Mouse (Mus musculus) small intestine, adult 2 months (tissue): ENCODE measurements at regions not wholly inside any gene's neighbourhood (a gene's known extent, or its start where the extent isn't known, plus 50 kb on each side); places are given as distances from the start of the nearest gene placed in this dataset.
A peak's percentile ranks its signal among the peaks of the same experiment; 100 is the strongest.

Experiments used
- H3K27ac ChIP-seq: fragments of 200-500 bp; 2 replicates; pipeline ENCODE4 v1.5.1; 2012; ENCODE audit warnings: low read depth, low read length, control low read depth, inconsistent platforms; ENCODE audit not compliant: insufficient read depth
- H3K27me3 ChIP-seq: fragments of 200-500 bp; 2 replicates; pipeline ENCODE4 v1.6.1; 2012; ENCODE audit warnings: mild to moderate bottlenecking, moderate library complexity, low read length, inconsistent platforms; ENCODE audit not compliant: control insufficient read depth, insufficient read depth
- H3K36me3 ChIP-seq: fragments of 200-500 bp; 2 replicates; pipeline ENCODE4 v1.6.1; 2012; ENCODE audit warnings: mild to moderate bottlenecking, low read length, control low read depth, inconsistent platforms; ENCODE audit not compliant: control insufficient read depth, insufficient read depth
- H3K4me1 ChIP-seq: fragments of 200-500 bp; 2 replicates; pipeline ENCODE4 v1.6.1; 2012; ENCODE audit warnings: low read length, inconsistent platforms, mixed read lengths; ENCODE audit not compliant: control insufficient read depth, insufficient read depth, insufficient read length
- H3K4me3 ChIP-seq: fragments of 200-500 bp; 2 replicates; pipeline ENCODE4 v1.5.1; 2012; ENCODE audit warnings: low read depth, mild to moderate bottlenecking, control low read depth, inconsistent platforms, low read length, moderate library complexity
- CTCF ChIP-seq: fragments of 200-500 bp; IDR thresholded peaks from 2 replicates; pipeline ENCODE4 v1.5.1; 2012; ENCODE audit warnings: low read depth, mild to moderate bottlenecking, control low read depth, inconsistent platforms, low read length, moderate library complexity, mixed read lengths; ENCODE audit not compliant: insufficient replicate concordance, insufficient read length; ENCODE audit errors: extremely low read depth
- POLR2A ChIP-seq: fragments of 200-500 bp; IDR thresholded peaks from 2 replicates; pipeline ENCODE4 v1.6.1; 2012; ENCODE audit warnings: low read depth, mild to moderate bottlenecking, control low read depth, inconsistent platforms, low read length, moderate library complexity
- WGBS: fragments of 180-500 bp; shearing (Covaris S2); methylation state at CpG from one replicate; pipeline ENCODE4 v1.1.7; 2018; 5-methylcytosine and 5-hydroxymethylcytosine counted together

DNA sequence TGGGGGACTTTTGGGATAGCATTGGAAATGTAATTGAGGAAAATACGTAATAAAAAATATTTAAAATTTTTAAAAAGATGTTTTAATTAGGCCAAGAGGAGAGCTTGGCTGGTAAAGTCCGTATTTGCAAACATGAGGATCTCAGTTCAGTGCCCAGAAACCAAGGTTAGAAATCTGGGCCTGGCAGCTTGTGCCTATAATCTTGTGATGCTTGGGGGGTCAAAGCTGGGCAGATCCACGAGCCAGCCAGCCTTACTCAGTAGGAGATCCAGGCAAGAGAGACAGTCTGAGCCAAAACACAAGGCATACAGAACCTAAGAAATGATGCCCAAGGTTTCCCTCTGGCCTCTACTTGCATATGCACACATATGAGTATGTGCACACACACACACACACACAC, 54.1 kb upstream of the Cxadr start:
- Histone ChIP-seq H3K27me3 (no peaks in the 10 kb centered on the region), H3K36me3 (no peaks in the 10 kb centered on the region), H3K4me3 (no peak overlapping the region), H3K27ac (no peak overlapping the region), H3K4me1 (no peaks in the 10 kb centered on the region; the same call in 1 of the 2 replicates)
- 85% methylated on average over 3 of the region's 3 CpGs for WGBS
- TF ChIP-seq POLR2A (no peak), CTCF (no peak)

GRCm38 (mm10) chr16:78242678-78243077, 58.6 kb upstream of the Cxadr start:
- no peak for TF ChIP-seq CTCF
- TF ChIP-seq POLR2A, result no peak
- Histone ChIP-seq H3K36me3 (no peaks in the 10 kb centered on the region), H3K4me1 (peaks cover 13% of the 10 kb centered on the region), H3K4me3 (no peak overlapping the region), H3K27me3 (no peaks in the 10 kb centered on the region), H3K27ac (no peak overlapping the region)
- whole genome bisulfite sequencing, result 44% methylated on average over 3 of the region's 3 CpGs

- Histone ChIP-seq H3K27me3 (no peaks in the 10 kb centered on the region), H3K4me3 (no peak overlapping the region), H3K27ac (no peak overlapping the region), H3K36me3 (no peaks in the 10 kb centered on the region), H3K4me1 (peaks cover 21% of the 10 kb centered on the region)
- 34% methylated on average over 4 of the region's 4 CpGs for WGBS
- TF ChIP-seq CTCF, result no peak
- no peak for TF ChIP-seq POLR2A
Observed at GRCm38 (mm10) chr16:78240152-78240551, 61.1 kb upstream of the Cxadr start.

DNA sequence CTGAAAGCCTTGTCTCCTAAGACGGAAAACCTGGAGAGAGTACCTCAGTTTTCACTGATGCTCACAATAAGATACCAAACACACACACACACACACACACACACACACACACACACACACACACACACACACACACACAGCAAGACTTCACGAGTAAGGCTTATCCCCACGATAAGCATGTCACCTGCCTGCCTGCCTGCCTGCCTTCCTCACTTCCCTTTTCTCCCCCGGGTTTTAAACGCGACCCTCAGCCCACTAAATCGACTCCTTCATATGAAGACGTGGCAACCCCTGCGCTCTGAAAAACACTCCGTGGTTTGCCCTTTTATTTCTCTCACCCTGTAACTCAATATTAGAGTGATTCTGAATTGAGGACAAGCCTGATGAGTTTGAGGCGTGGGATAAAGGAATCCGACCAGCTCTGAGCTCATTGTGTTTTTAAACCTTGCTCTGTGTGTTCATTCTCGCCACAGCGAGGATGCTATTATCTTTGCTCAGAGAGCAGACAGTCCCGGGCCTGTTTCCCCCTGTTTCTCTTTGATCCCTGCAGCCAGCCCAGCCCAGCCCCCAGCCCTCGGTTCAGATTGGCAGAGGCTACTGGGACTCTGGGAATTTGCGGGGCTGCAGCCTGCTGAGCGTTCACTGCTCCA, 63.1 kb upstream of the Cxadr start:
- TF ChIP-seq CTCF (no peak), POLR2A (no peak)
- H3K36me3 ChIP-seq, result no peaks in the 10 kb centered on the region
- H3K4me3 ChIP-seq, result peak overlapping the region; percentile 35
- H3K4me1 ChIP-seq, result peaks cover 21% of the 10 kb centered on the region
- WGBS, result 25% methylated on average over 18 of the region's 18 CpGs
- H3K27ac ChIP-seq, result no peak overlapping the region
- no peaks in the 10 kb centered on the region for H3K27me3 ChIP-seq

- TF ChIP-seq CTCF (no peak), POLR2A (no peak)
- H3K4me3 ChIP-seq, result peak overlapping the region; percentile 50
- H3K27ac ChIP-seq, result no peak overlapping the region
- H3K36me3 ChIP-seq, result no peaks in the 10 kb centered on the region
- 2% methylated on average over 14 of the region's 15 CpGs for WGBS
- peaks cover 21% of the 10 kb centered on the region for H3K4me1 ChIP-seq
- H3K27me3 ChIP-seq, result no peaks in the 10 kb centered on the region
Observed at GRCm38 (mm10) chr16:78237641-78238051, 63.6 kb upstream of the Cxadr start.

- WGBS, result 2% methylated on average over 25 of the region's 25 CpGs
- H3K27ac ChIP-seq, result peak overlapping the region; percentile 88
- no peaks in the 10 kb centered on the region for H3K36me3 ChIP-seq
- TF ChIP-seq POLR2A, result no peak
- no peak for TF ChIP-seq CTCF
- H3K27me3 ChIP-seq, result no peaks in the 10 kb centered on the region
- H3K4me3 ChIP-seq, result peak overlapping the region; percentile 50
- H3K4me1 ChIP-seq, result peaks cover 21% of the 10 kb centered on the region
Observed at GRCm38 (mm10) chr16:78236746-78237640, 64.3 kb upstream of the Cxadr start.

- Histone ChIP-seq H3K27me3 (no peaks in the 10 kb centered on the region), H3K4me3 (no peak overlapping the region), H3K4me1 (peaks cover 8% of the 10 kb centered on the region; the same call in 1 of the 2 replicates), H3K27ac (no peak overlapping the region), H3K36me3 (no peaks in the 10 kb centered on the region)
- no peak for TF ChIP-seq POLR2A
- no peak for TF ChIP-seq CTCF
- WGBS, result 71% methylated on average over 2 of the region's 2 CpGs
Observed at GRCm38 (mm10) chr16:78232205-78232604, 69.1 kb upstream of the Cxadr start.
